ENCODE assay signal across 8 mouse cellular contexts in the genomic region with DNA sequence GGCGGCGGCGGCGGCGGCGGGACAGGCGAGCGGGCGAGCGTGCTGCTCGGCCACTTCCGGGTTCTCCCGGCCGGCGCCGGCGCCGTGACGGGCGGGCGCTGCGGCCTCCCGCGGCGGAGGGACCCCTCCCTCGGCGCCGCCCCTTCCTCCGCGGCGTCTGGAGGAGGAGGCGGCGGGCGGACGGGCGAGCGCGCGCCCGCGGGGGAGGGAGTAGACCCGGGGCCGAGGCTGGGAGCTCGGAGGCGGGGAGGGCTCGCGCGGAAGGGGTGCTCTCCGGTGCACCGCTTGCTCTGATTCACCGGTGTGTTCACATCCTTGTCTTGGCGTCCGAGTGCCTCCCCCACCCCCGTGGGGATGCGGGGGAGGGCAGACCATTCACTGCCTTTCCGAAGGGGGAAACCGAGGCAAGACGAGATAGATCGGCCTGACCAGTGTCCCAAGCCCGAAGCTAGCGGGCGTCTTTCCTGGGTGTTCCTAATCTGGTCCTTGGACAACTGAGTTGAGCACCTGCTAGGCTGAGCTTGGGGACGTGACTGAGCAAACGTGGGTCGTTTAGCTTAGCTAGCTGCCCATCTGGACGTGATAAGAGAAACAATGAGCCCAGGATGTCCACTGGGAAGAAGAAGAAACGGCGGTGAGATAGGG. TPM values are rescaled to one million over a fixed set of nuclear protein-coding genes. Genes with fewer than 3 reads are reported as not detected.
DNase-seq lines count a peak whose midpoint lies in the region; ATAC-seq and TF ChIP-seq lines count a peak whose summit lies in the region.

A gene (minus strand): TSS at position 121 of the 645 bp plus-strand sequence.

- under 1% methylated on average over 27 of the region's 68 CpGs for WGBS in hindbrain, embryonic 13.5 days

- H3K4me1 ChIP-seq in hindbrain, embryonic 13.5 days (replicated peaks): peaks cover 27% of the 10 kb centered on the region

- ATAC-seq in hindbrain, embryonic 13.5 days (ENCODE audit: low FRiP score): peak; percentile 87
- ATAC-seq in megakaryocyte, adult 5-6 weeks (ENCODE audit: poor library complexity, severe bottlenecking): peak; percentile 88

- H3K27ac ChIP-seq in hindbrain, embryonic 13.5 days: peak within 1 kb of the TSS; percentile 96
- H3K27ac ChIP-seq in left cerebral cortex, adult 2 months: peak within 1 kb of the TSS; percentile 98

- peak within 1 kb of the TSS; percentile 64 for H3K4me2 ChIP-seq in hindbrain, embryonic 13.5 days

- H3K9ac ChIP-seq in hindbrain, embryonic 13.5 days: peak within 1 kb of the TSS; percentile 93

- H3K27me3 ChIP-seq in hindbrain, embryonic 13.5 days: no peaks in the 10 kb centered on the region

- no peak for TF ChIP-seq CTCF in left cerebral cortex, adult 2 months (IDR thresholded peaks at IDR 0.05)

- intact Hi-C loops in left cerebral cortex, adult 2 months (cut with DNase I): loop anchor here (2.0 to 10.0 kb wide), 5 partner anchors 21 to 225 kb away; no protein-coding TSS in a partner anchor

- no peaks in the 10 kb centered on the region for H3K9me3 ChIP-seq in hindbrain, embryonic 13.5 days

- peak; percentile 85 for DNase-seq in MN1 (ENCODE audit: low spot score)
- DNase-seq in cerebellum, adult 18-20 months: peak; percentile 72 to 84
- peak in 1 of 2 experiments; percentile 65 for DNase-seq in frontal cortex, adult 2 months (ENCODE audit: extremely low spot score in 1 of 2, low spot score in 1 of 2)
- DNase-seq in left cerebral cortex, adult 2 months (ENCODE audit: extremely low spot score in 1 of 2, low spot score in 2 of 2): peak; percentile 75 to 83
- DNase-seq in right cerebral cortex, adult 2 months (ENCODE audit: low spot score in 2 of 2): peak; percentile 69 to 70
- DNase-seq in urinary bladder, postnatal 14 days (ENCODE audit: low spot score): peak; percentile 76

- no peaks in the 10 kb centered on the region for H3K36me3 ChIP-seq in hindbrain, embryonic 13.5 days

- H3K4me3 ChIP-seq in hindbrain, embryonic 13.5 days: peak within 1 kb of the TSS; percentile 84
- H3K4me3 ChIP-seq in left cerebral cortex, adult 2 months: peak within 1 kb of the TSS; percentile 80

RNA-seq across cellular contexts. Expression of the gene that starts here (rescaled TPM):
- 107 and 113 TPM in 2 replicates for polyA plus RNA-seq in frontal cortex, adult 2 months (2012; rRNA removed)
- 18.8 and 23.3 TPM in 2 replicates for polyA plus RNA-seq in hindbrain, embryonic 13.5 days (2015; fragmentation: Nextera tagmentation; extraction: Ambion mirVana)
- total RNA-seq in left cerebral cortex, adult 2 months (2021): 100 to 1,000 TPM; 158 to 173 TPM
- total RNA-seq in megakaryocyte, adult 5-6 weeks (2015): 17.5 and 18.8 TPM in 2 replicates
- total RNA-seq in megakaryocyte, adult 5-6 weeks (2017): 20.9 and 23.1 TPM in 2 replicates

Comparison
In these comparisons a context has a peak if more than half of its experiments do, and no peak if none do; other contexts are left out.
1. RNA of the gene that starts here (total RNA-seq): 158 to 173 TPM in left cerebral cortex, adult 2 months; 17.5 to 23.1 TPM in megakaryocyte, adult 5-6 weeks; every median in the first group is over 4 times any median in the second.